Mouse (Mus musculus): ENCODE data around the gene Slc12a9. TPM values are rescaled to one million over a fixed set of nuclear protein-coding genes. Genes with fewer than 3 reads are reported as not detected.

The Slc12a9 gene
- polyA plus RNA-seq, 1 experiment: not detected

DNA sequence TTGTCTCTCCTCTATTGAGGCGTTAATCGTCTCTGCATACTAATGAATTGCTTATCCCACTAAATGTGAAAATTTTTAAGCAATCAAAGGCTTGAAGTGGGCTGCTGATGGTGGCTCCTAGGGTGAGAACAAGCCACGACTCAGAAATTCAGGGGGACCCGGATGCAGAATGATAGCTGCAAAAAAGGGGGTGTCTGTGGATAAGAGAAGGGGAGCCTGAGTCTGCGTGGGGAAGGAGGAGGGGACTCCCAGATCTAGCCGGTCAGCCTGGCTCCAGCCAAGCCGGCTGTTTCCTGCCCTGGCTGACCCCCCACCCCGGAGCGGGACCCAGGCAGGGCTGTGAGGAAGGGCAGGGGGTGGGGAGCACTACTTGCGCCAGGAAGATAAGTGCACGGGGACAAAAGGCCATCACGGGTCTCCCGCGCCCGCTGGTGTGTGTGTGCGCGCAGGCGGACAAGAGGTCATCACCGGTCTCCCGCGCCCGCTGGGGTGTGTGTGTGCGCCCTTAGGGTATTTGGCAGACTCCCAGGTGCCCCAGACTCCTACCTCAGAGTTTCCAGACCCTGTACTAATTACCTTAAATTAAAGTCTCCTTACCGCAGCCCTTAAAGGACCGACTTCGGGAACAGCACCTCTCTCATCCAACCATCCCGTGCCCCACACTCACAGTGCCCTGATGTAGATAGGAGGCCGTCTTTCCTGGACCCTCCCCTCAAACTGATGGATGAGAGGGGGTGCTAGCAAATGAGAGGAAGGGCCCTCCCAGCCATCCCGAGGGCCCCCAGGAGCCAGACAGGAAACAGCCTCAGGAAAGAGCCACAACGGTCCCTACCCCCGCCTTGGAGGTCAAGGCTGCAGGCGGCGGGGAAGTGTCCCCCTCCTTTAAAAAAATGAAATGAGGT, 15.3 kb upstream of the Slc12a9 start:
- 2% methylated on average over 33 of the region's 33 CpGs for WGBS

DNA sequence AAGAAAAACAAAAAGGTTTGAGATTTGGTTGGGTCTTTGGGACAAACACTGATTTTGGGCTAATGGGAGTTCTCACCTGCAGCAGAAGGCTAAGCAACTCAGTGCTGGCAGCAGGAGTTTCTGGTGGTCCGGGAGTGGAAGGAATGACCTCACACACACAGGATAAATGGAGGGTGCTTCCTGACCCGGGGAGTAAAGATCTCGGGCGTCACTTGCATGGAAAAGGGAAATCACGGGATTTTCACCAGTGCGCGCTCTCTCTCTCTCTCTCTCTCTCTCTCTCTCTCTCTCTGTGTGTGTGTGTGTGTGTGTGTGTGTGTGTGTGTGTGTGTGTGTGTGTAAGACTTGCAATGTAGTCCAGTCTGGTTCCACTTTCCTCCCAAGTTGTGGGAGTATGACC, 14.5 kb upstream of the Slc12a9 start:
- H3K27ac ChIP-seq (ENCODE audit: insufficient read depth, low read depth, low read length): no peak overlapping the region
- peaks cover 19% of the 10 kb centered on the region for H3K4me1 ChIP-seq (ENCODE audit: control insufficient read depth, insufficient read depth, low read length)
- TF ChIP-seq CTCF (IDR thresholded peaks at IDR 0.05; ENCODE audit: insufficient read depth, low read depth, low read length) (no peak), POLR2A (IDR thresholded peaks at IDR 0.05; ENCODE audit: insufficient read depth, low read depth, low read length) (no peak)
- no peak overlapping the region for H3K4me3 ChIP-seq (ENCODE audit: insufficient read depth, low read depth, low read length)
- WGBS: 40% methylated on average over 7 of the region's 7 CpGs

More for the DNA sequence above, 15.3 kb upstream of the Slc12a9 start:
- Histone ChIP-seq H3K4me3 (ENCODE audit: insufficient read depth, low read depth, low read length) (no peak overlapping the region), H3K4me1 (ENCODE audit: control insufficient read depth, insufficient read depth, low read length) (peaks cover 19% of the 10 kb centered on the region), H3K27ac (ENCODE audit: insufficient read depth, low read depth, low read length) (no peak overlapping the region)
- TF ChIP-seq POLR2A (IDR thresholded peaks at IDR 0.05; ENCODE audit: insufficient read depth, low read depth, low read length): no peak
- no peak for TF ChIP-seq CTCF (IDR thresholded peaks at IDR 0.05; ENCODE audit: insufficient read depth, low read depth, low read length)

DNA sequence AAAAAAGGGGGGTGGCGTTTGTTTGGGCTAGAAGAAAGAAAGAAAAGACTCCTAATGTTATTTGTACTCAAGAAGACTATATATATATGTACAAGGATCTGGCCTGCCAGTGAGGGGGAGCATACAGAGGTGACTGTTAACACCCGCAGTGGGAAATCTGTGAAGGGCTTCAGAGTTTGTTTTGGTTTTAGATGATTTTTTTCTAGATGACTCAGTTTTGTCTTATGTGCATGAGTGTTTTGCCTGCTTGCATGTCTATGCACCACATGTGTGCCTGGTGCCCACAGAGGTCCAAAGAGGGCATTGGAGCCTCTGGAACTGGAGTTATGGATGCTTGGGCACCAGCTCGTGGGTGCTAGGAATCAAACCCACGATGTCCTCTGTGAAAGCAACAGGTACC, 13.6 kb upstream of the Slc12a9 start:
- TF ChIP-seq POLR2A (IDR thresholded peaks at IDR 0.05; ENCODE audit: insufficient read depth, low read depth, low read length) (no peak), CTCF (IDR thresholded peaks at IDR 0.05; ENCODE audit: insufficient read depth, low read depth, low read length) (no peak)
- peaks cover 19% of the 10 kb centered on the region for H3K4me1 ChIP-seq (ENCODE audit: control insufficient read depth, insufficient read depth, low read length)
- 89% methylated on average over 4 of the region's 4 CpGs for WGBS
- no peak overlapping the region for H3K4me3 ChIP-seq (ENCODE audit: insufficient read depth, low read depth, low read length)
- H3K27ac ChIP-seq (ENCODE audit: insufficient read depth, low read depth, low read length): no peak overlapping the region

DNA sequence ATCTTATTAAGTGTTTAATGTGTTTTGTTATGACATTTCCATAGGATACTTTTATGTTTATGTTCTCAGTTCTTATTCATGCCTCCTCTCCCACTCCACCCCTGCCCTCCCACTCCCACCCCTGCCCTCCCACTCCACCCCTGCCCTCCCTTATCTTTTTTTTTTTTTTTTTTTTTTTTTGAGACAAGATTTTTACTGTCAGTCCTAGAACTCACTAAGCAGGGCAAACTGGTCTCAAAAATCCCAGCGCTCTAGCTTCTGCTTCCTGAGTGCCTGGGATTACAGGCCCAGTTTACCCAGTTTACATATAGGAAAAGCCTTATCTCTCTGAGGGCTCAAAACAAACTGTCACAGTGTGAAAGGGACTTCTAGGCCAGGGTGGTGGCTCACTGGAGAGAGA, 13.0 kb upstream of the Slc12a9 start:
- Histone ChIP-seq H3K27ac (ENCODE audit: insufficient read depth, low read depth, low read length) (no peak overlapping the region), H3K4me1 (ENCODE audit: control insufficient read depth, insufficient read depth, low read length) (peaks cover 19% of the 10 kb centered on the region), H3K4me3 (ENCODE audit: insufficient read depth, low read depth, low read length) (no peak overlapping the region)
- TF ChIP-seq CTCF (IDR thresholded peaks at IDR 0.05; ENCODE audit: insufficient read depth, low read depth, low read length) (no peak), POLR2A (IDR thresholded peaks at IDR 0.05; ENCODE audit: insufficient read depth, low read depth, low read length) (no peak)
- 90% methylated on average over 1 of the region's 1 CpGs for WGBS

DNA sequence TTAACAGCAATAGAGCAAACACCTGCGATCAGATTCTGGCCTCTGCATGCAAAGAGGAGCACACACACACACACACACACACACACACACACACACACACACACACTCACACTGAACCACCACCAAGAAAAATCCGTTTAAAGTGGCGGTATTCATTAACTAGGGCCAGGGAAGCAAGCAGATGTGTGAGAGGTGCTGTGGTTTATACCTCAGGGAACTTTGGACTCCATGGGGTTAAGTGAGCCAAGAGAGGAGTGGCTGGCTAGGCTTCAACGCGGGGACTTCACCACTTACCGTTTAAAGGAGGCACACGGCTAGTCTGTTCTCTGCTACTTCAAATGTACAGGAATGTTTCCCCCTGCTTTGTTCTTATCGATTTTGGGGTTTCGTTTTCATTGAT, 12.4 kb upstream of the Slc12a9 start:
- Histone ChIP-seq H3K4me1 (ENCODE audit: control insufficient read depth, insufficient read depth, low read length) (peaks cover 19% of the 10 kb centered on the region), H3K27ac (ENCODE audit: insufficient read depth, low read depth, low read length) (no peak overlapping the region), H3K4me3 (ENCODE audit: insufficient read depth, low read depth, low read length) (no peak overlapping the region)
- TF ChIP-seq POLR2A (IDR thresholded peaks at IDR 0.05; ENCODE audit: insufficient read depth, low read depth, low read length) (no peak), CTCF (IDR thresholded peaks at IDR 0.05; ENCODE audit: insufficient read depth, low read depth, low read length) (no peak)
- 21% methylated on average over 9 of the region's 9 CpGs for WGBS

DNA sequence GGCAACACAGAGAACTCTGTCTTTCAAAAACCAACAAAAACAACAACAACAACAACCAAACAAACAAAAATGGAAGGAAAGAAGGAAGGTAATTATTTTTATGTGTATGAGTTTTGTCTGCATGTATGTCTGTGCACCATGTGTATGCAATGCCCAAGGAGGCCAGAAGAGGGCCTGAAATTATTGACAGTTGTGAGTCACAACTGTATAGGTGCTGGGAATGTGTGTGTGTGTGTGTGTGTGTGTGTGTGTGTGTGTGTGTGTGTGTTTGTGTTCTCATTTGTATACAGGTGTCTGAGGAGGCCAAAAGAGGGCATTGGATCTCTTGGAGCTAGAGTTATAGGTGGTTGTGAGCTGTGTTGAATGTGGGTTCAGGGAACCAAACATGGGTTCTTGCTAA, 10.5 kb upstream of the Slc12a9 start:
- Histone ChIP-seq H3K27ac (ENCODE audit: insufficient read depth, low read depth, low read length) (no peak overlapping the region), H3K4me1 (ENCODE audit: control insufficient read depth, insufficient read depth, low read length) (peaks cover 13% of the 10 kb centered on the region), H3K4me3 (ENCODE audit: insufficient read depth, low read depth, low read length) (no peak overlapping the region)
- no peak for TF ChIP-seq POLR2A (IDR thresholded peaks at IDR 0.05; ENCODE audit: insufficient read depth, low read depth, low read length)
- no peak for TF ChIP-seq CTCF (IDR thresholded peaks at IDR 0.05; ENCODE audit: insufficient read depth, low read depth, low read length)

DNA sequence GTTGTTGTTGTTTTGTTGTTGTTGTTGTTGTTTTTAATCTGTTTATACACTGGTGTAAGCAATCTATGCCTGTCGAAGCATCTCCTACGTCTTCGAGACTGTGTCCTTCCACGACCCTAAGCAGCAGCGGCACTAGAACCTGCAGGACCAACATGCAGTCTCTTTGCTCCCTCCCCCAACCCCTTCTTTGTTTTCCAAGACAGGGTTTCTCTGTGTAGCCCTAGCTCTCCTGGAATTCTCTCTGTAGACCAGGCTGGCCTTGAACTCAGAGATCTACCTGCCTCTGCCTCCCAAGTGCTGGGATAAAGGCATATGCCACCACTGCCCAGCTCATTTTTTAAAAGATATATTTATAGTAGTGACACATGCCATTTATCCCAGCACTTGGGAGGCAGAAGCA, 10.0 kb upstream of the Slc12a9 start:
- H3K4me1 ChIP-seq (ENCODE audit: control insufficient read depth, insufficient read depth, low read length): peaks cover 12% of the 10 kb centered on the region
- no peak for TF ChIP-seq POLR2A (IDR thresholded peaks at IDR 0.05; ENCODE audit: insufficient read depth, low read depth, low read length)
- no peak for TF ChIP-seq CTCF (IDR thresholded peaks at IDR 0.05; ENCODE audit: insufficient read depth, low read depth, low read length)
- 98% methylated on average over 5 of the region's 5 CpGs for whole genome bisulfite sequencing
- no peak overlapping the region for H3K27ac ChIP-seq (ENCODE audit: insufficient read depth, low read depth, low read length)
- no peak overlapping the region for H3K4me3 ChIP-seq (ENCODE audit: insufficient read depth, low read depth, low read length)

DNA sequence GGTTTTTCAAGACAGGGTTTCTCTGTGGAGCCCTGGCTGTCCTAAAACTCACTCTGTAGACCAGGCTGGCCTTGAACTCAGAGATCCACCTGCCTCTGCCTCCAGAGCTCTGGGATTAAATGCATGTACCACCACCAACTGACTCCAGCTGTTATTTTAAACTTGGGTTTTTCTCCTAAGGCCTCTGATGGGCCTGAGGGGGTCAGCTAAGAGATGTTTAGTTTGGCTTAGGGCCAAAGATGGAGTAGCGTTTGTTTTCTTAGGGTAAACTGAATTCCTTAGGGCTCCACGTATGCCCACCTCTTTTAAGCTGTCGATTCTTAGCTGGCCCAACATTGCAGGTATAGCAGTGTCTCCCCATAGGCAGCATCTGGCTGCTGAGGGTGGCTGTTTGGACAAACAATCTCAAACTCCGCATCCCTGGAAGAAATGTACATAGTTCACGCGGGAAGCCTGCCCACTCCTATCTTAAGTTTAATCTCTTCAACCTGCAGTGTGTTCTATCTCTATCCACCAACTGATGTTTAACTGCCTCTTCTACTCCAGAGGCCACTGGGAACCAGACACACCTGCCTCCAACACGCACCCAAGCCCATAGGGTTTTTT, 9.1 kb upstream of the Slc12a9 start:
- 76% methylated on average over 7 of the region's 7 CpGs for WGBS
- TF ChIP-seq CTCF (IDR thresholded peaks at IDR 0.05; ENCODE audit: insufficient read depth, low read depth, low read length) (no peak), POLR2A (IDR thresholded peaks at IDR 0.05; ENCODE audit: insufficient read depth, low read depth, low read length) (no peak)
- Histone ChIP-seq H3K27ac (ENCODE audit: insufficient read depth, low read depth, low read length) (no peak overlapping the region), H3K4me1 (ENCODE audit: control insufficient read depth, insufficient read depth, low read length) (peaks cover 16% of the 10 kb centered on the region), H3K4me3 (ENCODE audit: insufficient read depth, low read depth, low read length) (no peak overlapping the region)

DNA sequence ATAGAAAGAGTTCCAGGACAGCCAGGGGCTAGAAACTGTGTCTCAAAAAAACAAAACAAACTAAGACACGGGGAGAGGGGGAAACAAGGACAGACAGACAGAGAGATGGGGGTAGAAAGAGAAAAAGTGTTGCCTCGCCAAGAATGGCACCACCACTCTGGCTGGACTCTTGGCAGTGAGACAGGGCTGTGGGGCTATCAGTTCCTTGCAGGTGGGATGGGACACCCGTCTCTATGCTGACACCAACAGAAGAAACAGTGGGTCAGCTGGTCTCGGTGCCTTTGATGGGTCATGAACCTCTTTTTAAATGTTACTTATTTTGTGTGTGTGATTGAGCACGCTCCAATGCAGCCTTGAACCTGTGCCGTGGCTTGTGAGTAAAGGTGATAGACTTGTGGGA, 6.8 kb upstream of the Slc12a9 start:
- no peak overlapping the region for H3K27ac ChIP-seq (ENCODE audit: insufficient read depth, low read depth, low read length)
- H3K4me3 ChIP-seq (ENCODE audit: insufficient read depth, low read depth, low read length): no peak overlapping the region
- WGBS: 75% methylated on average over 6 of the region's 6 CpGs

More for the DNA sequence above, 6.8 kb upstream of the Slc12a9 start:
- H3K4me1 ChIP-seq (ENCODE audit: control insufficient read depth, insufficient read depth, low read length): peaks cover 16% of the 10 kb centered on the region
- TF ChIP-seq POLR2A (IDR thresholded peaks at IDR 0.05; ENCODE audit: insufficient read depth, low read depth, low read length): no peak
- no peak for TF ChIP-seq CTCF (IDR thresholded peaks at IDR 0.05; ENCODE audit: insufficient read depth, low read depth, low read length)

All from olfactory bulb, adult 2 months (tissue).